Mouse (Mus musculus): ENCODE data around the gene Tmem132e.

DNA sequence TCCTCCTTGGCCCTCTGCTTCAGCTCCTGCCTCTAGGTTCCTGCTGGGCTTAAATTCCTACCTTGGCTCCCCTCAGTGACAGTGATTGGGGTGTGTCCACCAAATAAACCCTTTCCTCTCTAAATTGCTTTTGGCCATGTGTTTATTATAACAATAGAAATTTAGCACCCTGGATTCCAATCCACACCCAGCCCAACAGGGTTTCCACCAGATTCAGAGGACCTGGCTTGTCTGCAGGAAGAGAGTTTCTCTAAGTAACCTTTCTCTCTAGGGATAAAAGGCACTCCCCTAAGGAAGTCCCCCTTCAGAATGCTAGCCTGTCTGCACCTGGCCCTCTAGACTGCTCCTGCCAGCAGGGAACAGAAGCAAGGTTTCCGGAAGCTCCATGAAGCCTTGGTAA is 82.4 kb downstream of the Tmem132e start:
- no peak for TF ChIP-seq POLR2A (IDR thresholded peaks at IDR 0.05; ENCODE audit: borderline replicate concordance, low read depth, low read length)
- TF ChIP-seq CTCF (IDR thresholded peaks at IDR 0.05; ENCODE audit: low read depth, low read length), result no peak

Data from bone marrow macrophage, adult 2 months (primary cell).